Comparison of ENCODE assay signal across 23 mouse cellular contexts in the genomic region with DNA sequence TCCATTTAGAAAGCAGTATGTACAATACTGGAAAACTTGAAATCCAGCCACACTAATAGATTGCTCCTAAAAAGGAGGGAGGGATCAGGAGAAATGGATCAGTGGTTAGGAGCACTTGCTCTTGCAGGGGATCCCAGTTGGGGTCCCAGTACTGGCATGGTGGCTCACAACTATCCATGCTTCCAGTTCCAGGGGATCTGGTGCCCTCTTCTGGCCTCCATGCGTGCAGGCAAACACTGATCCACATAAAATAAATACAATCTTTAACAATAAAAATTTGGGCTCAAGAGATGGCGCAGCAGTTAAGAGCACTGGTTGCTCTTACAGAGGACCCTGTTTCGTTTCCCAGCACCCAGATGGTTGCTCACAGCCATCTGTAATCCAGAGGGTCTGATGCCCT. TPM values are rescaled to one million over a fixed set of nuclear protein-coding genes. Genes with fewer than 3 reads are reported as not detected.
DNase-seq lines count a peak whose midpoint lies in the region; ATAC-seq and TF ChIP-seq lines count a peak whose summit lies in the region.
"Had no signal": no experiment of that assay in that cellular context is flagged by ENCODE, and none has a peak within 500 bp of the region (broad histone marks: within the 10 kb centered on the region; RNA-seq: fewer than 3 reads in every experiment).

No protein-coding gene starts in this region.

- in situ Hi-C loops in ES-E14 (cut with MboI; ENCODE audit: low sequenced_read_pairs in 2 of 2, unreplicated experiment in 2 of 2), result loop anchor here in 1 of 2 experiments (25.0 kb wide), 1 partner anchor 234 kb away; the partner anchor contains the start of genes Gjb2 and Gm4491

- TF ChIP-seq CTCF in heart, adult 2 months (IDR thresholded peaks at IDR 0.05), result peak; percentile 19; the same call in 1 of the 2 replicates
- TF ChIP-seq CTCF in liver, adult 2 months (IDR thresholded peaks at IDR 0.05; ENCODE audit: low read depth, low read length), result peak; percentile 40
- TF ChIP-seq CTCF in bone marrow, adult 2 months (IDR thresholded peaks at IDR 0.05; ENCODE audit: control insufficient read depth, insufficient read depth, low read length), result peak; percentile 7; the same call in 1 of the 2 replicates

- TF ChIP-seq EP300 in heart, adult 2 months (IDR thresholded peaks at IDR 0.05; ENCODE audit: insufficient read depth, low read depth, low read length), result no peak

- H3K9me3 ChIP-seq in liver, embryonic 11.5 days (ENCODE audit: control insufficient read depth, low read length), result no peaks in the 10 kb centered on the region
- H3K9me3 ChIP-seq in ES-E14 (ENCODE audit: control insufficient read depth, insufficient read depth, low read depth, low read length), result no peaks in the 10 kb centered on the region
- H3K9me3 ChIP-seq: embryonic facial prominence, embryonic 13.5 days; forebrain, embryonic 15.5 days; limb, embryonic 12.5 days had no signal

- no peak for TF ChIP-seq POLR2A in heart, adult 2 months (IDR thresholded peaks at IDR 0.05; ENCODE audit: insufficient read depth, low read depth, low read length)
- no peak for TF ChIP-seq POLR2A in liver, adult 2 months (IDR thresholded peaks at IDR 0.05; ENCODE audit: extremely low read depth, insufficient read depth, low read length)
- TF ChIP-seq POLR2A in bone marrow, adult 2 months (IDR thresholded peaks at IDR 0.05; ENCODE audit: borderline replicate concordance, control insufficient read depth, low read depth, low read length), result no peak

- no peak for ATAC-seq in liver, embryonic 11.5 days (replicated peaks; ENCODE audit: low FRiP score)
- ATAC-seq: forebrain, embryonic 15.5 days; inflammation-experienced regulatory T-cells, adult 6 months had no signal

- 100% methylated on average over 3 of the region's 3 CpGs for WGBS in heart, adult 2 months
- 93% methylated on average over 3 of the region's 3 CpGs for WGBS in liver, adult 2 months
- WGBS in liver, embryonic 11.5 days, result 87% methylated on average over 3 of the region's 3 CpGs
- 85% methylated on average over 3 of the region's 3 CpGs for WGBS in bone marrow, adult 2 months

- peaks cover 5% of the 10 kb centered on the region for H3K4me1 ChIP-seq in heart, adult 2 months (ENCODE audit: control insufficient read depth, insufficient read depth, low read length)
- no peaks in the 10 kb centered on the region for H3K4me1 ChIP-seq in liver, adult 2 months (ENCODE audit: control insufficient read depth, insufficient read depth, low read length)
- H3K4me1 ChIP-seq in liver, embryonic 11.5 days (replicated peaks; ENCODE audit: control insufficient read depth, insufficient read depth, low read length), result peaks cover 3% of the 10 kb centered on the region
- peaks cover 4% of the 10 kb centered on the region in 2 experiments; a peak in 1 of 4 replicates for H3K4me1 ChIP-seq in ES-E14 (ENCODE audit: control insufficient read depth in 2 of 2, insufficient read depth in 2 of 2, low read length in 2 of 2, poor library complexity in 1 of 2)
- H3K4me1 ChIP-seq in bone marrow, adult 2 months (ENCODE audit: control insufficient read depth, insufficient read depth, low read length), result no peaks in the 10 kb centered on the region; the same call in 1 of the 2 replicates
- H3K4me1 ChIP-seq: forebrain, embryonic 15.5 days had no signal

- no peaks in the 10 kb centered on the region for H3K27me3 ChIP-seq in heart, adult 2 months (ENCODE audit: control insufficient read depth, insufficient read depth, low read length)
- no peaks in the 10 kb centered on the region for H3K27me3 ChIP-seq in liver, adult 2 months (ENCODE audit: control insufficient read depth, insufficient read depth, low read length)
- no peaks in the 10 kb centered on the region for H3K27me3 ChIP-seq in liver, embryonic 11.5 days (replicated peaks; ENCODE audit: control insufficient read depth, insufficient read depth, low read length)
- H3K27me3 ChIP-seq: embryonic facial prominence, embryonic 13.5 days; forebrain, embryonic 15.5 days; limb, embryonic 12.5 days had no signal

- intact Hi-C loops in heart, adult 2 months (cut with DNase I), result loop anchor here (5.0 kb wide), 1 partner anchor 239 kb away; no protein-coding TSS in a partner anchor
- intact Hi-C loops in heart, postnatal 14 days (cut with DNase I), result no loop called here

- DNase-seq in heart, adult 2 months, result no peak
- no peak for DNase-seq in heart, postnatal 14 days
- DNase-seq in liver, adult 2 months (ENCODE audit: extremely low read depth, low read depth, low spot score), result no peak
- no peak for DNase-seq in liver, embryonic 11.5 days (ENCODE audit: low spot score)
- DNase-seq in ES-E14 (ENCODE audit: low read depth, low spot score), result no peak
- DNase-seq in frontal cortex, postnatal 36 days (ENCODE audit: low spot score in 2 of 2), result no peak
- DNase-seq in kidney, adult 18-20 months, result no peak
- DNase-seq: adrenal gland, adult 8-10 months; cerebellum, adult 18-20 months; cerebellum, postnatal 14 days; embryo, embryonic 11 days; gastrocnemius, postnatal 14 days; heart, postnatal 4 days; lung, postnatal 10 days; thymus, postnatal 36 days had no signal

- no peaks in the 10 kb centered on the region for H3K79me2 ChIP-seq in heart, adult 2 months (replicated peaks; ENCODE audit: control insufficient read depth, insufficient read depth, low read length)
- H3K79me2 ChIP-seq in liver, adult 2 months (ENCODE audit: control insufficient read depth, insufficient read depth, low read length), result no peaks in the 10 kb centered on the region

- H3K4me3 ChIP-seq in heart, adult 2 months, result no peak overlapping the region
- H3K4me3 ChIP-seq in liver, adult 2 months (ENCODE audit: insufficient read depth, low read depth, low read length), result no peak overlapping the region
- H3K4me3 ChIP-seq in liver, embryonic 11.5 days (ENCODE audit: low read depth, low read length), result no peak overlapping the region
- H3K4me3 ChIP-seq in ES-E14 (ENCODE audit: insufficient read depth in 1 of 2, low read depth in 1 of 2, low read length in 2 of 2, poor library complexity in 1 of 2, severe bottlenecking in 1 of 2), result no peak overlapping the region
- no peak overlapping the region for H3K4me3 ChIP-seq in bone marrow, adult 2 months (replicated peaks; ENCODE audit: control insufficient read depth, low read depth, low read length)
- H3K4me3 ChIP-seq: embryonic facial prominence, embryonic 13.5 days; erythroblast, embryonic 14.5 days; forebrain, embryonic 15.5 days; limb, embryonic 12.5 days had no signal

- no peak overlapping the region for H3K4me2 ChIP-seq in liver, embryonic 11.5 days
- H3K4me2 ChIP-seq: embryonic facial prominence, embryonic 13.5 days; forebrain, embryonic 15.5 days; hindbrain, embryonic 14.5 days; limb, embryonic 12.5 days; midbrain, embryonic 11.5 days had no signal

- H3K36me3 ChIP-seq in heart, adult 2 months (ENCODE audit: control insufficient read depth, insufficient read depth, low read length), result no peaks in the 10 kb centered on the region
- H3K36me3 ChIP-seq in liver, adult 2 months (ENCODE audit: control insufficient read depth, insufficient read depth, low read length), result no peaks in the 10 kb centered on the region
- H3K36me3 ChIP-seq in liver, embryonic 11.5 days (ENCODE audit: control insufficient read depth, insufficient read depth, low read length), result no peaks in the 10 kb centered on the region; the same call in 1 of the 2 replicates
- no peaks in the 10 kb centered on the region for H3K36me3 ChIP-seq in ES-E14 (ENCODE audit: control insufficient read depth, insufficient read depth, low read length, poor library complexity, severe bottlenecking)
- H3K36me3 ChIP-seq: embryonic facial prominence, embryonic 13.5 days; forebrain, embryonic 15.5 days; limb, embryonic 12.5 days had no signal

- H3K9ac ChIP-seq in heart, adult 2 months (ENCODE audit: low read depth, low read length), result no peak overlapping the region
- no peak overlapping the region for H3K9ac ChIP-seq in liver, adult 2 months (ENCODE audit: low read depth, low read length)
- no peak overlapping the region for H3K9ac ChIP-seq in liver, embryonic 11.5 days (ENCODE audit: low read depth, low read length)
- no peak overlapping the region for H3K9ac ChIP-seq in ES-E14 (ENCODE audit: insufficient read depth, low read depth, low read length, poor library complexity, severe bottlenecking)
- H3K9ac ChIP-seq: embryonic facial prominence, embryonic 13.5 days; forebrain, embryonic 15.5 days; hindbrain, embryonic 14.5 days; limb, embryonic 12.5 days had no signal

- no peak overlapping the region for H3K27ac ChIP-seq in heart, adult 2 months
- H3K27ac ChIP-seq in liver, adult 2 months (replicated peaks; ENCODE audit: insufficient read depth, low read depth, low read length), result no peak overlapping the region
- no peak overlapping the region for H3K27ac ChIP-seq in liver, embryonic 11.5 days (ENCODE audit: low read depth, low read length)
- H3K27ac ChIP-seq in ES-E14 (ENCODE audit: insufficient read depth, low read depth, low read length, poor library complexity, severe bottlenecking), result no peak overlapping the region
- no peak overlapping the region for H3K27ac ChIP-seq in bone marrow, adult 2 months (ENCODE audit: control insufficient read depth, insufficient read depth, low read depth, low read length, poor library complexity)
- H3K27ac ChIP-seq: embryonic facial prominence, embryonic 13.5 days; forebrain, embryonic 15.5 days; hindbrain, embryonic 14.5 days; limb, embryonic 12.5 days had no signal

TF ChIP-seq in ES-E14, 5 proteins besides CTCF, POLR2A, EP300 and RAD21:
- TF ChIP-seq ZC3H11A (IDR thresholded peaks at IDR 0.05; ENCODE audit: borderline replicate concordance, low read depth, low read length), result 0 out of 2 replicates have a peak, but pooled peaks have one; percentile 24
- TF ChIP-seq ZNF384 (IDR thresholded peaks at IDR 0.05; ENCODE audit: low read depth, low read length), result no peak

RNA-seq across cellular contexts. Expression of gene Cryl1, which starts 52.2 kb away (rescaled TPM):
- total RNA-seq in heart, adult 2 months (2021), result 1 to 10 TPM; 5.6 to 6.7 TPM
- 12.4 and 12.9 TPM in 2 replicates for polyA plus RNA-seq in heart, adult 2 months (2012; rRNA removed)
- total RNA-seq in heart, postnatal 14 days (2021), result 1 to 10 TPM; 7.2 to 7.4 TPM
- 33.0 and 46.4 TPM in 2 replicates for total RNA-seq in liver, adult 2 months (2014; rRNA removed)
- polyA plus RNA-seq in liver, adult 2 months (2012; rRNA removed), result 27.0 and 34.9 TPM in 2 replicates
- 11.0 and 11.8 TPM in 2 replicates for polyA plus RNA-seq in liver, embryonic 11.5 days (2014; fragmentation: Nextera tagmentation; extraction: Ambion mirVana)
- 4.1 and 8.4 TPM in 2 replicates for total RNA-seq in ES-E14 (2012; rRNA removed)
- 7.5 and 8.3 TPM in 2 replicates for polyA plus RNA-seq in bone marrow, adult 2 months (2011; ENCODE audit: insufficient read depth, insufficient read length, low replicate concordance, missing spikeins)
